Mouse (Mus musculus) left cerebral cortex, postnatal 4 days (tissue): ENCODE measurements around the gene Exoc2. TPM values are rescaled to one million over a fixed set of nuclear protein-coding genes. Genes with fewer than 3 reads are reported as not detected.

Experiments used
- DNase-seq: peaks from one replicate; pipeline ENCODE4 v3.0.0-alpha.2; 2022
- intact Hi-C: fragments of 180-260 bp; cut with DNase I; formaldehyde crosslinking; loops from one replicate; pipeline ENCODE4 v1.15.1; 2025
- total RNA-seq, 2 experiments: library from RNA; stranded (reverse); gene quantifications; 2 replicates each; pipeline ENCODE4 v1.2.3; 2021

The Exoc2 gene
- total RNA-seq, 2 experiments from 2014 or later: 62.9 to 66.2 TPM

DNA sequence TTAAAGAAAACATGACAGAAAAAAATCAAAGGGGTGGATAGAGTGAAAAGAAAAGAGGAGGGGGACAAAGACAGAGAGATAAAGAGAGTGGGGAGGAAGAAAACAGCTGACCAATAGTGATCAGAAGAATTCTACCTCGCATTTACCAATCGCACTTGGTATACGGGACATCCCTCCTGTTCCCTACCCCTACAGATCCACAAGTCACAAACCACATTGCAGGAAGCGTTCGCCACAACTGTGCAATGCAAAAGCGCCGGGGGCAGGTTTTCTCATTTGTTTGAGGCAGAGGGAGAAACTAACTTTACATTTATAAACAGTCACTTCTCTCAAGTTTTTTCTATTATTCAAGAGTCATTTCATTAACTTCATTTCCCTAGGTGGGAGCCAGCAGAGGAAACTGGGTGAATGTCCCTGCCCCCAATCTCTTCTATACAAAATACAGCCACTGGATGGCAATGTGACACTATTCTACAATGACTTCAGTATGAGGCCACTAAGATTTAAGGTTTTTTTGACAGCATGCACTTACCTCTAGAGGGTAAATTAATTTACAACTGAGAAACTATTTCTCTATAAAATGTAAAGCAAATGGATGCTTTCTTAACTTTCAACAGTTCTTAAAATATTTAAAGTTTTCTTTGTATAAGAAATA lies 72.4 kb downstream of the Exoc2 start:
- intact Hi-C loops: loop anchor here (10.0 kb wide), 2 partner anchors 723 to 753 kb away; partner anchors contain the start of gene Foxf2
- DNase-seq: no peak

DNA sequence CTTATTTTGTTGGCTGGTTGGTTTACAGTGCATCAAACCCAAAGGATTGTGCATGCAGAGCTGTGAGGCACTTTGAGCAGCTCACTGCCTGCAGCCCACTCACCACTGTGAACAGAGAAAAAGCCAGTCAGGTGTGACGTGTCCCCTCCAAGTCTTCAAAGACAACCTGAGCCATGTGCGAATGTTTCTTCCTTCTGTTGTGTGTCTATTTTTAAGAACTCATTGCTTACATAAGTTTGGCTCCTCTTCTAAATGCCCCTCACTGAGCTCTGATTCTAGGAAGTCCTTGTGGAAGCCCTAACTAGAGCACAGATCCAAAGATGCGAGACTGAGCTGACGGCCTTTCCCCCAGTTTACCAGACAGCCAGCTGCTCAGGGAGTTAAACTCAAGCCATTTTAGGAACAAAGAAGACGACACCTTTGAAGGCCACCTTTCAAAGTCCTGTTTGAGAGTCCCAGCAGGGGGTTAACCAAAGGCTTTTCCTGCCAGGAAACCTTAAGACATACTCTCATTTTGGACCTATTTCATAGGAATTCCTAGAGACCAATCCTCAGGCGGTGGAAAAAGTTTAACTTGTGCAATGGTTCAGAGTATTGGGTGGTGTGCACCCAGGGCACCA lies 79.8 kb downstream of the Exoc2 start:
- intact Hi-C loops: loop anchor here (10.0 kb wide), 1 partner anchor 181 kb away; no protein-coding TSS in a partner anchor
- DNase-seq: no peak

DNA sequence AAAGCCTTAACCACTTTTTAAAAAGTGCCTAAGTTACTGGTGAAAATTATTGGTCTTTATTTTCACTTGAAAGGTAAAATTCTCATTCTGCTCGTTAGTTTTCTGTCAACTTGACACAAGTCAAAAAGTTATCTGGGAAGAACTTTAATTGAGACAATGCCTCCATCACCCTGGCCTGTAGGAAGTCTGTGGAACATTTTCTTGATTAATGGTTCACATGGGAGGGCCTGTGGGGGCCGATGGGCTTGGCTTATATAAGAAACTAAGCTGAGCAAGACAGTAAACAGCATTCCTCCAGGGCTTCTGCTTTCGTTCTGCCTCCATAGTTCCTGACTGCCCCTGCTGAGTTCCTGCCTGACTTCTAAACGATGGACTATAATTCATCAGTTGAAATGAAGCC lies 81.6 kb downstream of the Exoc2 start:
- DNase-seq: no peak
- intact Hi-C loops: loop anchor here (10.0 kb wide), 1 partner anchor 182 kb away; no protein-coding TSS in a partner anchor

DNA sequence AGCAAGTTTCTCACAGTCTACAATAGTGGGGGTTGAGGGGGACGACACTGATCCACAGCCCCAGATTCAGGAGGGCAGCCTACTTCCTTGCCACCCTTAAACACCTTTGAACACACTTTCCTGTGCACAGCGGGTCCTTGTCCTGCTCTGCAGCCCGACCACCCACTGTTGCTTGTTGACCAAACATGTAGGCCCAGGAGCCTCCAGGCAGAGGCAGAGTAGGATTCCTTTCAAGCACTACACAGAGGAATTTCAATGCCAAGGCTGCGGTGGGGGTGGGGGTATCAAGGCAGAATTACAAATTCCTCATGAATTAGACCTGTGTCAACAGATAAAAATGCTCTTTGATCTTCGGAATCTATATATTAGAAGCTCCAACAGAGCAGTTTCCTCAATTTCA lies 82.7 kb downstream of the Exoc2 start:
- DNase-seq: no peak
- intact Hi-C loops: loop anchor here (10.0 kb wide), 1 partner anchor 184 kb away; no protein-coding TSS in a partner anchor

DNA sequence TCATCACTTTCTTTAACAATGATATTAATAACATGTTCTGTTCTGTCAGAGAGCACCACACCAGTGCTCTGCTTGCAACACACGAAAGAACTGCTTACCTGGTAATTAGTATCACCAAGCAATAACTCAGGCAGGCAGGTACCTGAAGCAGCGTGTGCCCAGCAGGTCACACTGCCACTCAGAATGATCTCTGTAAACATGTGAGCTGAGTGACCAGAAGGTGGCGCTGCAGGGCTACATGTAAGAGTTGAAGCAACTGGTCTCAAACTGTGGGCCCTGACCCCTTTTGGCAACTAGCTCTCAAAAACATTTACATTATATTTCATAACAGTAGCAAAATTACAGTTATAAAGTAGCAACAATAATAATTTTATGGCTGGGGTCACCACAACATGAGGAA lies 85.4 kb downstream of the Exoc2 start:
- DNase-seq: peak; percentile 86
- intact Hi-C loops: no loop called here

- intact Hi-C loops: no loop called here
- DNase-seq: no peak
Measured at GRCm38 (mm10) chr13:30880310-30880709, 93.6 kb downstream of the Exoc2 start.

GRCm38 (mm10) chr13:30879871-30880270 lies 94.0 kb downstream of the Exoc2 start:
- DNase-seq: peak; percentile 59

DNA sequence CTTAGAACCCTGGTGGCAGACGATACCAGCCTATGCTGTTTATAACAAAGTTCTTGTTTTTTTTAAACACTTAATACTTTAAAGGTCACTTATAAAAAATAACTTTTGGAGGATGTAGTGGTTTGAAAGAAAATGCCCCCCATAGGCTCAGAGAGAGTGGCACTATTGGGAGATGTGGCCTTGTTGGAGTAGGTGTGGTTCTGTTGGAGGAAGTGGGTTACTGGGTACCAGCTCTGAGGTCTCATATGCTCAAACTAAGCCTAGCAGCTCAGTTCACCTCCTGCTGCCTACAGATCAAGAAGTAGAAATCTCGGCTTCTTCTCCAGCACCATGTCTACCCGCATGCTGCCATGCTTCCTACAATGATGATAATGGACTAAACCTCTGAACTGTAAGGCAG lies 98.1 kb downstream of the Exoc2 start:
- intact Hi-C loops: no loop called here
- no peak for DNase-seq

More at GRCm38 (mm10) chr13:30879871-30880270, 94.0 kb downstream of the Exoc2 start:
- intact Hi-C loops: no loop called here

DNA sequence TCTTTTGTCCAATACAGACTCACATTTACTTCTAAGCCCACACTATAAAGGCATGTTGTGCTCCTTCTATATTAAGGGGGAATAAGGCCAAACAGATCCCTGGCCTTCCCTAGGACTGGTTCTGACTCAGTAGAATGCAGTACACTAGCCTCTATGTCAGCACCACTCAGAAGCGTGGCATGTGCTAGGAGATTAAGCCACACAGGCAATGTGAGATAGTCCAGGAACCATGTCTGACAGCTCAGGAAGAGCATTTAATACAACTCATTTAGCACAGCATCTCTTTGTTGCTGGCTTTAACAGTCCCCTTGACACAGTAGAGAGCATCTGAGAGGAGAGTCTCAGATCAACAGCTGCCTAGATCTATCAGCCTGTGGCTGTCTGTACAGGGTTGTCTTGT lies 100.4 kb downstream of the Exoc2 start:
- no peak for DNase-seq
- intact Hi-C loops: no loop called here

DNA sequence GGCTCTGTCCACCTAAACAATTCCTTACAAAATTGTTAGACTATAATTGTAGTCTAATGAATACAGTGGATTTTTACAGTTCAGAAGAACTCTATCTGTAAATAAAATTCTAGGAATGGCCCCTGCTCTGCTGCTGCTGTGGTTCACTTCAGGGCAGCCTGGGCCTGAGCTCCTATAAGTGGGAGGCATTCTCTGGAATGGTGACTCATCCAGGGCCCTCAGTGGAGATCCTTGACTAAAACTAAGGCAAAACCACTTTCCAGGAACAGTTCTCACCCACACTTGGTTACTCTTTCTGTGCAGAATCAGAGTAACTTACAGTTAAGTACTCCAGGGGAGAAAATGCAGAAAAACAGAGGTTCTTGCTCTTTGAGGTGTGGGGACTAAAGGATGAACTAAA lies 108.4 kb downstream of the Exoc2 start:
- intact Hi-C loops: no loop called here
- no peak for DNase-seq

DNA sequence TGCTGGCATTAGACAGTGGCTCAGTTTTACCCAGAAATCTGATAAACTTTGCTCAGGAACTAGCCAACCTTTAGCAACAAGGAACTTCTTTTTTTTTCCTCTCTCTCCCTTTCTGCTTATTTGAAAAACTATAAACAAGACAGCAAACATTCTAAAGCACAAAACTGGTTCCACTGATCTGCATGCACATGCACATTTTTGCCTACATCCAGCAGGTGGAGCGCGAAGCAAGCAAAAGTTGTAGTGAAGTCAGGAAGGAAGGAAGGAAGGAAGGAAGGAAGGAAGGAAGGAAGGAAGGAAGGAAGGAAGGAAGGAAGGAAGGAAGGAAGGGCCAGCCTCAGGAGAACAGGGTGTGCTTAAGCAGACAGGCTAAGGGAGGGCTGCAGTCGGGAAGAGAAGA lies 109.9 kb downstream of the Exoc2 start:
- no peak for DNase-seq

GRCm38 (mm10) chr13:30858421-30858820 lies 115.5 kb downstream of the Exoc2 start:
- DNase-seq: no peak
- intact Hi-C loops: no loop called here

More for the DNA sequence above, 109.9 kb downstream of the Exoc2 start:
- intact Hi-C loops: no loop called here

- intact Hi-C loops: no loop called here
Measured at GRCm38 (mm10) chr13:30850736-30851135, 123.2 kb downstream of the Exoc2 start.

DNA sequence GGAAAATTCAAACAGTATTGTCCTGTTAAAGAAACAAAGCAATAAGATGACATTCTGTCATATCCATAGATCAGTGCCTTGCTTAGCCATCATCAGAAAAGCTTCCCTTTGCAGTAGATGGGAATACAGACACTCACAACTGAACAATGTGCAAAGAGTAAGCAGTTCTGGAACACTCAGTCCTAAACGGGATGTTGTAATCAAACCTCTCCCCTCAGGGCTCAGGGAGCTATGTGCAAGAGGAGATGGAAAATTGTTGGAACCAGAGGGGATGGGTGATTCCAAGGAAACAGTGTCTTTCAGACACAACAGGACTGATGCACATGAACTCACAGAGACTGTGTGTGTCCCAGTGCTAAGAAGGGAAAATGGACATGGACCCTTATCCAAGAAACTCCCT lies 125.9 kb downstream of the Exoc2 start:
- DNase-seq: no peak
- intact Hi-C loops: no loop called here

More at GRCm38 (mm10) chr13:30850736-30851135, 123.2 kb downstream of the Exoc2 start:
- DNase-seq: no peak

- DNase-seq: no peak
- intact Hi-C loops: no loop called here
Measured at GRCm38 (mm10) chr13:30846506-30846905, 127.4 kb downstream of the Exoc2 start.

- intact Hi-C loops: no loop called here
- no peak for DNase-seq
Measured at GRCm38 (mm10) chr13:30843049-30843448, 130.8 kb downstream of the Exoc2 start.

DNA sequence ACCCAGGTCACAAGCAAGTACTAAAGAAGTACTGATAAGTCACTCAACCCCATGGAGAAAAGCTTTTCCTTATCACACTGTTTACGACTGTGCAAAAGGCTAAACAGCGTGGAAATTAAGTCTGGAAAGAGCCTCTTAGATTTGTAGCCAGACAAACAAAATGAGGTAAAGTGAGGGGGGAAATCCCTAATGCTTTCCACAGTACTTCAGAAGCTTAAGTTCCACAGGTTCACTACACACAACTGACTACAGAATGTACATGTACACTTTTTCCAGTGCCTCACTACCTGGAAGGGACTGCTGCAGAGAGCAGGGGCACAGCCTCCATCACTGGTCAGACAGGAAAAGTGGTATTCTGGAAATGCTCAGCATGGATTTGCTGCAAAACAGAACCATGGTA lies 132.1 kb downstream of the Exoc2 start:
- DNase-seq: no peak
- intact Hi-C loops: no loop called here

DNA sequence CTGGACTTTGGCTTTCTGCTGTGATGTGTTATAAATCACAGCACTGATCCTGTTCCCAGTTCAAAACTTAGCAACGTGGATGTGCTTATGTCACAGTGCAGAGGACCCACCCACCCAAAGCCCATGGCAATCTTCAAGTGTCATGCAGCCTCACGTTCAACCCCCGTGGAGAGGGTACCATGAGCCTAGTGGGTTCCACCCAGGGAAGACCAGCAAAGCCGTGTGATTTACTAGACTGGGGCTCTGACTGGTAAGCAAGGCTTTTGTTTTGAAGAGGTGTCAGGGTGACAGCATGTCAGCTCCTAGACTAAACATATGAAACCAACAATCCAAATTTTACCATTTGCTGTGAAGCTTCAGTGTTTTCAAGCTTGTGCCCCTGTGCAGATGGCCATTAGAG lies 132.6 kb downstream of the Exoc2 start:
- intact Hi-C loops: no loop called here
- no peak for DNase-seq

DNA sequence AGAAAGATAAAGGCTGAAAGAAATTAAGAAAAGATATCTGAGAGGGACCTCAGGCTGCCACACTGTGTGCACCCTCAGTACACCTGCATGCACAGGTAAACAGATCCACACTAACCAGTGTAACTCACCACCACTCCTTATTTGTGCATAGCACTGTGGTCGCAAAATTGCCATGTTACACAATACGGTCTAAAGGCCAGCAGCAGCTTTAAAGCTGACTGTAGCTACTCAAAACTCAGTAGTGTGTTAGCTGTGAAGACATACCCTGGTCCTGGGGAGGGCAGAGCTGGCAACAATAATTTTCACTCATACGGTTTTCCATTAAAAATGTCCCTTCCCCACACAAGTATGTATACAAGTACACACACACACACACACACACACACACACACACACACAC lies 133.2 kb downstream of the Exoc2 start:
- no peak for DNase-seq
- intact Hi-C loops: no loop called here

DNA sequence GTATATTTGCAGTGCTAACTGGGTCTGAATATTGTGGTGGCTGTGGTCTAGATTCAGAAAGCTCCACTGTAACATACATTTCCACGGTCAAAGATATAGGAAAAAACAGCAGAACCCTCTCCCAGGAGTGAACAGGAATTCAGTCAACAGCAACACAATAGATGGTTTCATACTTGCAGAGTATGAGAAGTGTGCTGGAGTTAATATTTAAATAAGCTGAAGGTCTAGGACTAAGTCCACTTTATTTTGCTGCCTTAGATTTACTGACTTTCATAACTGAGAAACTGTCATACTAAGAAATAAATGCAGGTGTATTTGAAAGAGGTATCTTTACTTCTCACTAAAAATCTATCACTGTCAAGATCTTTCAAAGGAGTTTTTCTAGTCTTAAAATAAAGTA lies 137.6 kb downstream of the Exoc2 start:
- DNase-seq: no peak
- intact Hi-C loops: no loop called here

GRCm38 (mm10) chr13:30834859-30835258 lies 139.0 kb downstream of the Exoc2 start:
- intact Hi-C loops: no loop called here

GRCm38 (mm10) chr13:30834349-30834748 lies 139.5 kb downstream of the Exoc2 start:
- intact Hi-C loops: no loop called here
- DNase-seq: no peak

More at GRCm38 (mm10) chr13:30834859-30835258, 139.0 kb downstream of the Exoc2 start:
- no peak for DNase-seq
